Mouse (Mus musculus) G1E-ER4 (cell line): ENCODE measurements around the gene Chst10. TPM values are rescaled to one million over a fixed set of nuclear protein-coding genes. Genes with fewer than 3 reads are reported as not detected.

Experiments used
- GATA1 ChIP-seq: IDR thresholded peaks from one replicate; pipeline ENCODE4 v1.8.0; 2012; ENCODE audit warnings: low read length, inconsistent platforms
- polyA plus RNA-seq: library from polyadenylated mRNA; stranded (reverse); fragments of >175 nt; gene quantifications from 2 replicates; pipeline ENCODE4 v1.2.3, GENCODE M21; 2012

Chst10 gene
- polyA plus RNA-seq, 1 experiment: 24.4 TPM

- TF ChIP-seq GATA1: no peak
Observed at GRCm38 (mm10) chr1:38847975-38848374, 50.0 kb downstream of the Chst10 start.

GRCm38 (mm10) chr1:38843275-38843674 lies 54.7 kb downstream of the Chst10 start:
- TF ChIP-seq GATA1: no peak

- no peak for TF ChIP-seq GATA1
Observed at GRCm38 (mm10) chr1:38842861-38843260, 55.1 kb downstream of the Chst10 start.

- no peak for TF ChIP-seq GATA1
Observed at GRCm38 (mm10) chr1:38839944-38840343, 58.0 kb downstream of the Chst10 start.

GRCm38 (mm10) chr1:38836477-38836872 lies 61.5 kb downstream of the Chst10 start, which contains the start of gene Lonrf2:
Lonrf2 (minus strand) TSS chr1:38836711.
- no peak for TF ChIP-seq GATA1

GRCm38 (mm10) chr1:38835568-38836476 lies 62.1 kb downstream of the Chst10 start:
- TF ChIP-seq GATA1: no peak

- no peak for TF ChIP-seq GATA1
Observed at GRCm38 (mm10) chr1:38834899-38835298, 63.1 kb downstream of the Chst10 start.

GRCm38 (mm10) chr1:38824926-38825325 lies 73.0 kb downstream of the Chst10 start:
- no peak for TF ChIP-seq GATA1

- no peak for TF ChIP-seq GATA1
Observed at GRCm38 (mm10) chr1:38823851-38824250, 74.1 kb downstream of the Chst10 start.

- TF ChIP-seq GATA1: no peak
Observed at GRCm38 (mm10) chr1:38819691-38820090, 78.3 kb downstream of the Chst10 start.

GRCm38 (mm10) chr1:38817671-38818070 lies 80.3 kb downstream of the Chst10 start:
- TF ChIP-seq GATA1: no peak

- no peak for TF ChIP-seq GATA1
Observed at GRCm38 (mm10) chr1:38817268-38817667, 80.7 kb downstream of the Chst10 start.

GRCm38 (mm10) chr1:38816306-38816705 lies 81.7 kb downstream of the Chst10 start:
- TF ChIP-seq GATA1: no peak

Other genes starting within 250 kb of the Chst10 start
- gene Aff3, start 233.2 kb downstream of the Chst10 start, polyA plus RNA-seq: 9.7 and 10.1 TPM in 2 replicates
- gene Lonrf2, start 61.5 kb downstream of the Chst10 start, polyA plus RNA-seq: 2.5 and 3.7 TPM in 2 replicates
- not detected in 2 replicates for gene Nms, start 41.0 kb upstream of the Chst10 start, polyA plus RNA-seq
- gene Pdcl3, start 87.4 kb upstream of the Chst10 start, polyA plus RNA-seq: 48.1 and 61.5 TPM in 2 replicates